Mouse (Mus musculus) C2C12 (cell line): ENCODE measurements around the gene 4930469K13Rik. TPM values are rescaled to one million over a fixed set of nuclear protein-coding genes. Genes with fewer than 3 reads are reported as not detected.

Experiments used
- H3K27me3 ChIP-seq: one replicate; pipeline ENCODE4 v1.6.1; 2011; ENCODE audit not compliant: control insufficient read depth, insufficient read depth, insufficient read length
- H3K36me3 ChIP-seq: one replicate; pipeline ENCODE4 v1.6.1; 2011; ENCODE audit not compliant: control insufficient read depth, insufficient read depth
- H3K4me3 ChIP-seq: one replicate; pipeline ENCODE4 v1.5.1; 2011; ENCODE audit warnings: mild to moderate bottlenecking, control low read depth; ENCODE audit not compliant: poor library complexity, insufficient read depth, severe bottlenecking
- H3K79me2 ChIP-seq: one replicate; pipeline ENCODE4 v1.6.1; 2011; ENCODE audit not compliant: control insufficient read depth, insufficient read depth
- H3K79me3 ChIP-seq: one replicate; pipeline ENCODE4 v1.6.1; 2011; ENCODE audit warnings: low read depth, control low read depth
- H3ac ChIP-seq: one replicate; pipeline ENCODE3; 2011; ENCODE audit warnings: low read depth; ENCODE audit not compliant: control insufficient read depth, insufficient read length
- CEBPB ChIP-seq: IDR thresholded peaks from one replicate; pipeline ENCODE4 v1.6.1; 2011; ENCODE audit warnings: low read depth, mild to moderate bottlenecking, control low read depth, moderate library complexity
- CTCF ChIP-seq: IDR thresholded peaks from one replicate; pipeline ENCODE4 v1.5.1; 2011; ENCODE audit not compliant: control insufficient read depth, insufficient read depth, insufficient read length
- FOSL1 ChIP-seq: IDR thresholded peaks from one replicate; pipeline ENCODE4 v1.8.0; 2011; ENCODE audit warnings: mild to moderate bottlenecking, low read length; ENCODE audit not compliant: poor library complexity, insufficient read depth, severe bottlenecking
- MAX ChIP-seq: IDR thresholded peaks from one replicate; pipeline ENCODE4 v1.6.1; 2011; ENCODE audit warnings: mild to moderate bottlenecking, control low read depth
- MYOD1 ChIP-seq: IDR thresholded peaks from one replicate; pipeline ENCODE4 v1.6.1; 2011; ENCODE audit warnings: low read depth; ENCODE audit not compliant: control insufficient read depth, insufficient read length
- MYOG ChIP-seq: IDR thresholded peaks from one replicate; pipeline ENCODE4 v1.6.1; 2011; ENCODE audit not compliant: control insufficient read depth, insufficient read length; ENCODE audit errors: extremely low read depth
- USF1 ChIP-seq: IDR thresholded peaks from one replicate; pipeline ENCODE4 v1.6.1; 2011; ENCODE audit warnings: low read depth, mild to moderate bottlenecking, control low read depth, moderate library complexity
- polyA plus RNA-seq: library from polyadenylated mRNA; unstranded; fragments of >200 nt; fragmentation: generic; extraction: Trizol; gene quantifications from one replicate; pipeline ENCODE4 v1.2.1, GENCODE M21; 2012; ENCODE audit warnings: missing spikeins

The 4930469K13Rik gene
- polyA plus RNA-seq, 1 experiment, result not detected

- H3K79me2 ChIP-seq, result no peaks in the 10 kb centered on the region
- no peaks in the 10 kb centered on the region for H3K27me3 ChIP-seq
- no peak overlapping the region for H3ac ChIP-seq
- no peak for TF ChIP-seq MYOD1
- TF ChIP-seq CTCF, result no peak
- TF ChIP-seq USF1, result no peak
- no peak for TF ChIP-seq CEBPB
- no peak for TF ChIP-seq FOSL1
- no peak for TF ChIP-seq MYOG
- no peak for TF ChIP-seq MAX
- H3K79me3 ChIP-seq, result no peaks in the 10 kb centered on the region
- no peak overlapping the region for H3K4me3 ChIP-seq
- no peaks in the 10 kb centered on the region for H3K36me3 ChIP-seq
Measured at GRCm38 (mm10) chr11:33943565-33943964, 154.8 kb downstream of the 4930469K13Rik start.

DNA sequence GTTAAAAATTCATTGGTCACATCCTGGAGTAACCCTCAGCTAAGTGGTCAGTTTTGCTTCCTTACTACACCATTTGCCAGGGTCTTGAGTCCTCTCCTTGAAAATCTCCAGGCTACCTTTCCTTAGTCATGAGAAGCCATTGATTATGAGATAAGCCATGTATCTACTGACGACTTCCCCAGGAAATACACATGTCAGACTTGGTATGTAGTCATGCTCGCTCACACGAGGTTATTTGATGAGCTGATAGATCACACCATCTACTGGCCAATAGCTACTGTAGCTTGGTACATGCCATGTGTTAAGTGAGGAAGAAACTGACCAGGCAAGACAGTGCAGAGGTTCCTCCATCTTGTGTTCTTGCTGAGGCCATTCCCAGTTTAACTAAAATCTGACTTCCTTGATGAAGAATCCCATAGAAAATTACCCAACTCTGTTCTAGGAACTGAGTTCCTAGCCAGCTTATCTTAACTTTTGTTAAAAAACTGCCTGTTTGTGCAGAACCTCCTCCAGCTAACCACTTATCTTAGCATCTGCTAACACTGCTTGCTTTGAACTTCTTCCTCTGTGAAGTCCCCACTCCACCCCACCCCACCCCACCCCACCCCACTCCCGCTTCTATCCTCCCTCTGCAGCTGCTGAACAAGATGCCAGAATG lies 158.8 kb downstream of the 4930469K13Rik start:
- H3K79me3 ChIP-seq, result no peaks in the 10 kb centered on the region
- H3K4me3 ChIP-seq, result no peak overlapping the region
- H3ac ChIP-seq, result no peak overlapping the region
- H3K79me2 ChIP-seq, result no peaks in the 10 kb centered on the region
- TF ChIP-seq USF1 (no peak), FOSL1 (no peak), CEBPB (no peak), MYOD1 (no peak), CTCF (no peak), MYOG (no peak), MAX (no peak)
- H3K27me3 ChIP-seq, result peaks cover 4% of the 10 kb centered on the region
- H3K36me3 ChIP-seq, result no peaks in the 10 kb centered on the region

DNA sequence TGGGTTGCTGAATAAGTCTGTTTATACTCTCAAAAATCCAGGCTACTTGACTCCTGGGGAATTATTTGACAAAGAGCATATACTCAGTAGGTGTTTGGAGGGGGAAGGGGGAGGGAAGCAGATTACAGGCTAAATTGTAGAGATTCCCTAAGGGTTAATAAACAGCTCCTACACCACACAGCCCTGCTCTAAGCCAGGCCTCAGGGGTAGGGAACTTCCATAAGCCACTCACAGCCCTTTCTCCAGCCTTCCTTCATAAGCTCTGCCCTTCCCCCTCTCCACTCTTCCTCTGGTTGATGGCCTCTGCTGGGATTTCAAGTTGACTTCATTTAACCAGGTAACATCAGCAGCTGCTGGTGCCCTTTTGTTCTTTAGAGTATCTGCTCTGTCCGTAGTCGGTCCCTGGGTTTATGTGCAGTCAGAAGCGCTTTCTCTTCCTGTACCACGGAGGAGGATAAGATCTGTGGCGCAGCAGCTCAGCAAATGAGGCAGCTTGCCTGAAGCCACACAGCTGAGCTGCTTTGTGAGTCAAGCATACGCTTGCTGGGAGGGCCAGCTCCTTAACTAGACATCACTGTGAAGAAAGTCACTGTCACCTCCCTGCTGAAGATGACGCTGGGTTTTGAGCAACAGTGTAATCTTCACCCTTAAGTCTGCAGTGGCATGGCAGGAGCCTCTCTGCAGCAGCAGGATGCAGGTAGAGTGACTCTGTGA lies 159.6 kb downstream of the 4930469K13Rik start:
- Histone ChIP-seq H3K79me2 (no peaks in the 10 kb centered on the region), H3K79me3 (no peaks in the 10 kb centered on the region)
- TF ChIP-seq MAX (no peak), CTCF (no peak), MYOD1 (no peak), USF1 (no peak), FOSL1 (no peak), CEBPB (no peak), MYOG (no peak)

GRCm38 (mm10) chr11:33937641-33938040 lies 160.7 kb downstream of the 4930469K13Rik start:
- Histone ChIP-seq H3K27me3 (peaks cover 4% of the 10 kb centered on the region), H3K79me2 (no peaks in the 10 kb centered on the region), H3K36me3 (no peaks in the 10 kb centered on the region), H3K4me3 (no peak overlapping the region), H3K79me3 (no peaks in the 10 kb centered on the region), H3ac (no peak overlapping the region)
- no peak for TF ChIP-seq USF1
- no peak for TF ChIP-seq CTCF
- no peak for TF ChIP-seq MYOD1
- TF ChIP-seq MYOG, result no peak
- TF ChIP-seq CEBPB, result no peak
- TF ChIP-seq FOSL1, result no peak
- TF ChIP-seq MAX, result no peak

More for the DNA sequence above, 159.6 kb downstream of the 4930469K13Rik start:
- peaks cover 4% of the 10 kb centered on the region for H3K27me3 ChIP-seq
- no peak overlapping the region for H3K4me3 ChIP-seq
- H3K36me3 ChIP-seq, result no peaks in the 10 kb centered on the region
- no peak overlapping the region for H3ac ChIP-seq

- TF ChIP-seq USF1 (no peak), MAX (no peak), MYOD1 (no peak), FOSL1 (no peak), CEBPB (no peak), CTCF (no peak), MYOG (no peak)
- Histone ChIP-seq H3K79me2 (no peaks in the 10 kb centered on the region), H3K4me3 (no peak overlapping the region), H3K79me3 (no peaks in the 10 kb centered on the region), H3ac (no peak overlapping the region), H3K27me3 (peaks cover 4% of the 10 kb centered on the region), H3K36me3 (no peaks in the 10 kb centered on the region)
Measured at GRCm38 (mm10) chr11:33934286-33934685, 164.1 kb downstream of the 4930469K13Rik start.
